Mouse (Mus musculus) embryonic fibroblast, embryonic 13.5 days (primary cell): ENCODE data around the gene Dnaic1. TPM values are rescaled to one million over a fixed set of nuclear protein-coding genes. Genes with fewer than 3 reads are reported as not detected.
"Not testable (repeated sequence)": the region's sequence is repeated elsewhere in the genome, so short reads cannot be mapped to it uniquely, and the experiment has no call there.

Experiments used
- H3K27ac ChIP-seq: 2 replicates; pipeline ENCODE4 v1.5.1; 2012; ENCODE audit warnings: low read length, control low read depth, inconsistent platforms; ENCODE audit not compliant: insufficient read depth
- H3K4me1 ChIP-seq: 2 replicates; pipeline ENCODE4 v1.6.1; 2011; ENCODE audit warnings: low read length; ENCODE audit not compliant: control insufficient read depth, insufficient read depth
- H3K4me3 ChIP-seq: 2 replicates; pipeline ENCODE4 v1.5.1; 2011; ENCODE audit warnings: mild to moderate bottlenecking, control low read depth, low read length; ENCODE audit not compliant: insufficient read depth
- CTCF ChIP-seq: IDR thresholded peaks from 2 replicates; pipeline ENCODE4 v1.5.1; 2011; ENCODE audit warnings: mild to moderate bottlenecking, control low read depth, low read length, moderate library complexity, borderline replicate concordance; ENCODE audit not compliant: insufficient read depth
- POLR2A ChIP-seq: IDR thresholded peaks from 2 replicates; pipeline ENCODE4 v1.6.1; 2011; ENCODE audit warnings: low read depth, mild to moderate bottlenecking, control low read depth, low read length, moderate library complexity
- polyA plus RNA-seq: library from polyadenylated mRNA; stranded (reverse); fragments of >200 nt; gene quantifications from 2 replicates; pipeline ENCODE4 v1.2.4, GENCODE M21; 2011; ENCODE audit warnings: low read depth; ENCODE audit not compliant: missing spikeins, insufficient read length

Gene Dnaic1
- polyA plus RNA-seq, 1 experiment = not detected

- Histone ChIP-seq H3K4me3 (no peak overlapping the region), H3K27ac (no peak overlapping the region), H3K4me1 (peaks cover 10% of the 10 kb centered on the region)
- TF ChIP-seq POLR2A (no peak), CTCF (no peak)
Observed at GRCm38 (mm10) chr4:41676248-41677005, 106.9 kb downstream of the Dnaic1 start.

- no peak overlapping the region for H3K27ac ChIP-seq
- H3K4me3 ChIP-seq = no peak overlapping the region
- no peak for TF ChIP-seq CTCF
- no peak for TF ChIP-seq POLR2A
- peaks cover 10% of the 10 kb centered on the region for H3K4me1 ChIP-seq
Observed at GRCm38 (mm10) chr4:41677006-41677629, 107.5 kb downstream of the Dnaic1 start.

GRCm38 (mm10) chr4:41678863-41679262 is 109.3 kb downstream of the Dnaic1 start:
- Histone ChIP-seq H3K4me1 (peaks cover 10% of the 10 kb centered on the region), H3K27ac (no peak overlapping the region), H3K4me3 (no peak overlapping the region)
- TF ChIP-seq CTCF = no peak
- no peak for TF ChIP-seq POLR2A

GRCm38 (mm10) chr4:41679291-41679690 is 109.7 kb downstream of the Dnaic1 start:
- TF ChIP-seq CTCF (no peak), POLR2A (no peak)
- H3K4me3 ChIP-seq = no peak overlapping the region
- H3K27ac ChIP-seq = no peak overlapping the region
- H3K4me1 ChIP-seq = peaks cover 10% of the 10 kb centered on the region

GRCm38 (mm10) chr4:41681176-41681575 is 111.6 kb downstream of the Dnaic1 start:
- TF ChIP-seq CTCF (no peak), POLR2A (no peak)
- H3K27ac ChIP-seq = no peak overlapping the region
- H3K4me1 ChIP-seq = peaks cover 10% of the 10 kb centered on the region
- H3K4me3 ChIP-seq = no peak overlapping the region

- H3K27ac ChIP-seq = no peak overlapping the region
- peaks cover 5% of the 10 kb centered on the region for H3K4me1 ChIP-seq
- no peak overlapping the region for H3K4me3 ChIP-seq
- TF ChIP-seq CTCF (no peak), POLR2A (no peak)
Observed at GRCm38 (mm10) chr4:41681947-41682346, 112.4 kb downstream of the Dnaic1 start.

- Histone ChIP-seq H3K4me3 (no peak overlapping the region), H3K27ac (no peak overlapping the region), H3K4me1 (no peaks in the 10 kb centered on the region)
- TF ChIP-seq CTCF (no peak), POLR2A (no peak)
Observed at GRCm38 (mm10) chr4:41682789-41683188, 113.2 kb downstream of the Dnaic1 start.

GRCm38 (mm10) chr4:41683303-41683702 is 113.7 kb downstream of the Dnaic1 start:
- H3K27ac ChIP-seq, H3K4me1 ChIP-seq: not testable (repeated sequence)
- peak overlapping the region; percentile 8; the same call in 1 of the 2 replicates for H3K4me3 ChIP-seq

- H3K4me3 ChIP-seq, H3K27ac ChIP-seq, H3K4me1 ChIP-seq: not testable (repeated sequence)
Observed at GRCm38 (mm10) chr4:41684131-41684930, 114.8 kb downstream of the Dnaic1 start.

GRCm38 (mm10) chr4:41684931-41685453 is 115.4 kb downstream of the Dnaic1 start:
- not testable (repeated sequence) for H3K27ac ChIP-seq, H3K4me1 ChIP-seq

GRCm38 (mm10) chr4:41685882-41686492 is 116.4 kb downstream of the Dnaic1 start:
- not testable (repeated sequence) for H3K4me1 ChIP-seq, H3K4me3 ChIP-seq, H3K27ac ChIP-seq

More at GRCm38 (mm10) chr4:41684931-41685453, 115.4 kb downstream of the Dnaic1 start:
- not testable (repeated sequence) for H3K4me3 ChIP-seq
